Mouse (Mus musculus) thymus, adult 18-20 months (tissue): Measurements from ENCODE around the gene Fli1.

Experiments
- DNase-seq, 2 experiments: peaks; one replicate each; pipeline ENCODE4 v3.0.0; 2022; ENCODE audit warnings: mixed read lengths in 2 of 2

Fli1 gene

GRCm38 (mm10) chr9:32405191-32405925 is 137.3 kb downstream of the Fli1 start:
- DNase-seq: peak; percentile 29 to 35

DNA sequence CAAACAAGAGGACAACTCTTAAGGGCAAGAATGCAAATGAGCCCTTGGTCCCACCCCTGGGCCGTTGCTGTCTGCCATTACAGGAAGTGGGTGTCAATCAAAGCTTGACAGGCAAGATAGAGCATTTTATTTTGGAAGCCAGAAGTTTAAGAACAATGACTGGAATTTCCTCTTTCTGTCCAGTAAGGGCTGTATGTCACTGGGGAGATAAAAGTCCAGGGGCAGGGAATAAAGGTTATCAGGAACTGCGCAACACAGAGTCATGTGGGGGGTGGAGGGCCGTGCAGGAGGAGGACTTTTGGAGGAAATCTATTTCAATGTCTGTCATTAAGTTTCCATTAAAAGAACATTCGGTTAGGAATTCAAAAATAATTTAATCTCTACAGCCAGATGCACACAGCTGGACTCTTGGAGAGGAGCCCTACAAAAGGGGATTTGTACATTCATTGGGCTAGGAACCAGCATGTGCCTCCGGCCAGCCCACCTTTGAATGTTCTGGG is 141.9 kb downstream of the Fli1 start:
- no peak for DNase-seq

DNA sequence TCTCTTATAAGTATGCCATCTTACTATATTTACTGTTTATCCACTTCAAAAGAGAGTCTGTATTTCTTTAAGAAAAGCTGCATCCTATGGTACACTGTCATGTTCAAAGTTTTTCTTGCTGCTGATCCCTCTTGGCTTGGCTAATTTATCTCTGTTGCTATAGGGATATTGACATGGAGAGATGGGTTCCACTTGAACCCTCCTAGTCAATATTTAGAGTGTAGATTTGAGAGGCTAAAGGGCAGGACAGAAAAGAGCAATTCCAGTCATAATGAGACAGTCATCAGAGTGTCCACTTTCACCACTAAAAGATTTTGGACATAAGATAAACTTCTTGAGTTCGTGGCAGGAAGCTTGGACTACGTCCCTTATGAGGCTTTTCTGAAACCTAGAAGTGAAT is 142.4 kb downstream of the Fli1 start:
- no peak for DNase-seq

DNA sequence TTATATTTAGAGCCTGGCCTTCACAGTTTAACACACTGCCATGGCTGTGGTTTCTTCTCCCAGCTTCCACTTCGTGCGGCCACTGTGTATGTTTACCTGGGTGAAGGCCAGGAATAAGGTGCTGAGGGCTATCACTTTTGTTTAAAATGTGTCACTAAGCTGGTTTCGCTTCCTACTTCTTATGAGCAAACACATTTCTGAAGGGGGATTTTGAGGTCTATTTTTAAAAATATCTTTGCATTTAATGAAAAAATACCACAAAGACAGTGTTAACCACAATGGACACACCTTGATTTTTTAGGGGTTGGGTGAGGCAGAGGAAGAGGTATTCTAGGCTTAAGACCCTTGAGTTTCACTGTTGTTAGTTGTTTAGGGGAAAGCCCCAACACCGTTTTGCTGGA is 147.9 kb downstream of the Fli1 start:
- DNase-seq: no peak

DNA sequence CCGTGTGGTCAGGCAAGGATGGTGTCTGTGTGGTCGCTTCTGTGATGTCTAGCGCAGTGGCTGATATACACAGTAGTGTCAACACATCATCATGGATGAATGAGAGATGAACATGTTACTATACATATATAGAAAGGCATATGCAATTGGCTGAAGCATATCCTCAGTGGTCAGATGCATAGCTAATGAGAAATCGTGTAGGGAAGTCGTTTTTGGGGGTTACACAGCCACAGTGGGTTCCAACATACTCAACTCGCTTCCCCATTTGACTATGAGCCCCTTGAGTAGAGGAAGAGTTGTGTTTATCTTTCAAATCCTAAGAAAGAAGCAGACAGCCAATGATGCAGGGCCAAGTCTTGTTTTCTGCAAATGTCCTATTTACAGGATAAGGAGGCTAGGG is 149.9 kb downstream of the Fli1 start:
- no peak for DNase-seq

GRCm38 (mm10) chr9:32391701-32392100 is 151.0 kb downstream of the Fli1 start:
- DNase-seq: no peak

GRCm38 (mm10) chr9:32391092-32391491 is 151.6 kb downstream of the Fli1 start:
- peak in 1 of 2 experiments; percentile 17 for DNase-seq

GRCm38 (mm10) chr9:32388120-32388519 is 154.5 kb downstream of the Fli1 start:
- no peak for DNase-seq

GRCm38 (mm10) chr9:32384906-32385305 is 157.8 kb downstream of the Fli1 start:
- DNase-seq: no peak

DNA sequence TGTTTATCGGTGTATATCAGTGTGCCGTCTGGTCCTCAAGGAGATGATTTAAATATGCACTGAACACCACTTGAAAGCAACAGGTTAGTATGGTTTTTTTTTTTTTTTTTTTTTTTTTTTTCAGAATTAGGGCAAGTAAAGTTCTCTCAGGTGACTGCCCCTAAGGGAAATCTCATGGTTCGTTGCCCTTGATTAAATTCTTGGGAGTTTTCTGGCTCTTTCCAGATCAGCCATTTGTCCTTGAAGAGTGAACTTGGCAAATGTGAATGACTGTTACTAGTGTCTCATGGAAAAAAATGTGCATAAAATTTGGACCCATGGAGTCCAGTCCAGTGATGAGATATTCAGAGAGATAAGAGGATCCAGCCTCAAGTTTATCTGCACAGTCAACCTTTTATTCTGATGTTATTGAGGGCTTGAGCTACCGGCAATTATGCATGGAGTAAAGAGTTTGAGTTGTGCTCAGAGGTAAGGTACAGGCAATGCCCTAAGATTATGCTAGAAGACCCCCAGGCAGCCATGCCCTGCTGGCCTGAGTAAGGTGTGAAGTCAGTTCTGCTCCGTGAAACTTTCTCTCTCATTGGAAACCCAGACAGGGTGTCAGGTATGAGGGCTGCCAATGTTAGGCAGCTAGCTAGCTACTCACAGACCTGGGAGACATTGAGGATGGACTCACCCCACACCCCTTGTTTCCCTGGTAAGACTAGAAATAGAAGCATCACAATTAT is 165.6 kb downstream of the Fli1 start:
- no peak for DNase-seq

DNA sequence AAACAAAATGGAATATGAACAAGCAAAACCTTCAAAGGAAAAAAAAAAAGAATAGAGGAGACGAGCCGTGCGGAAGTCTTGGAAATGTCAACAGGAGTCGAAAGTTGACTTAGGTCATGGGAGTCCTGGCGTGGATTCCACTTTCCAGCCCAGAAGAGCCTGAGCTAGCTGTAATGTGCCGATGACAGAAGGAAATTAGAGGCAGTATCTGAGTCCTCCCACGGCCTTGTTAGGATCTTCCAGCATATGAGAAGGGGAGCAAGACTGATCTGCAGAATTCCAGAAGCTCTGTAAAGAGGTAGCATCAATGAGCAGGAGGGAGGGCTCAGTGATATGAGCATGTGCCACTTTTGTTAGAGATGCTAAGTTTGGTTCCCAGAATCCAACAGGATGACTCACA is 166.6 kb downstream of the Fli1 start:
- DNase-seq: no peak

DNA sequence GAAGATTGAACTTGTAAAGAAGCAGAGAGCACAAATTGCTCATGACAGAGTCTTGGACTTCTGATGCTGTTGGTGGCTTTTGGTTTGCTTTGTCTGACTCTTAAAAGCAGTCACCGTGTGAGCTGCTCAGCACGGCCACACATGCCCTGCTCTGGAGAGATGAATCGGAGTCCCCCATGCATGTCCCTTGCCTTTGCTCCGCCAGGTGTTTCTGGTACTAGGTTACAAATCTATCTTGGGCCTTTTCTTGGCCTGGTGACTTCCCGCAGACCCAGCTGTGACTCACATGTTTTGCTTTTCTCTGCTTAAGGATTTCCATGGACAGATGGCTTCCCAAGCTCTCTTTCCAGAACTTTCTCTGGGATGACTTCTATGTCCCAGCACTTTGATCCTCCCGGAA is 169.0 kb downstream of the Fli1 start:
- DNase-seq: no peak
